Mouse (Mus musculus): Measurements from ENCODE around the gene Slc35c2.

The Slc35c2 gene

DNA sequence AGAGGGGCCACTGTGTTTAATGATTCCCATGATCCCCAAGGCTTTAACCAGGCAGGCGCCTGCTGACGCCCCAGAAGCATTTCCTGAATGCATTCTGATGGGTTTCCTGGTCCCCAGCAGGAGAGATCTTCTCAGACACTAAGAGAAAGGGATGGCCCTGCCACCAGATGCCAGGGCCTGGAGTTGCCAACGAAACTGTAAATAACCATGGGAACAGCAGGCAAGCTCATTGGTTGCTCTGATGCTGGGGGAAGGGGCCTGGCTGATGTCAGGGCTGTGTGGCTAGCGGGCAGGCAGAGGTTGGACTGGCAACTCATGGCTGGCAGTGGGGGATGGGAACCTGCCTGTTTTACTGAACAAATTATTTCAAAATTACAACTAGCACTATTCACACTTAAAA lies 14.1 kb downstream of the Slc35c2 start:
- no peak for DNase-seq

GRCm38 (mm10) chr2:165271326-165271725 lies 16.3 kb downstream of the Slc35c2 start:
- no peak for DNase-seq

DNA sequence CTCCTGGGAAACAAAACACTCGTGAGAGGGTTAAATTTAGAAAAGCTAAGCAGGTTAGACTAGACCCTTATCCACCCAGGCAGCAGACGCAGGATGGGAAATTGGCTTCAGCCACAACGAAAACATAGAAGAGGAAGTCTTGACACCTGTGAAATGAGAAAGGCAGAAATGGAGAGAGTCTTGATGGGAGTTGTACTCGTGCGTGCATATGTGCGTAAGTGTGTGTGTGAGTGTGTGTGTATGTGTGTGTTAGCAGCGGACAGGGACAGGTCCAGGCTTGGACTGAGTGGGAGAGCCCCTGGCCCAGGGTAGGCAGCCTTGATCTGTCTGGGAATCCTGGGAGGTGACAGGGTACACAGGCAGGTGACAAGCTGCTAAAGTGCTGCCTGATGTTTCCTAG lies 16.8 kb downstream of the Slc35c2 start:
- no peak for DNase-seq

DNA sequence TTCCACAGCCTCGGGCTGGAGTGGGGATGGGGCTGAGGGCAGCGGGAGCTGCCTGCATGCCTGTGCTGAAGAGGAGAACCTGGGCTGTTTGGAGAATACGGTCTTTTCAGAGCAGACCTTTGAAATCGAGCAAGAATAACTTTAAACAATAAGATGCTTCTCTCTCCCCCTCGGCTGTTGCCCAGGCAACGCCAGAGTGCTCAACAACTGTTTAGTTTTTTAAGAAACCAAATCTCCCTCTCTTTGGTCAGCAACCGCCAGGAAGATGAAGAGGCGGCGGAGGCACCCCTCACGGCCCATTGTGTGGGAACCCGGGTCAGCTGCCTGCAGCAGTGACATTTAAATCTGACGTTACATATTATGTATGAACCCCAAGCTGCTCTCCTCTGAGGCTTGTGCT lies 20.9 kb downstream of the Slc35c2 start:
- no peak for DNase-seq

- DNase-seq: no peak
Observed at GRCm38 (mm10) chr2:165263861-165264260, 23.8 kb downstream of the Slc35c2 start.

DNA sequence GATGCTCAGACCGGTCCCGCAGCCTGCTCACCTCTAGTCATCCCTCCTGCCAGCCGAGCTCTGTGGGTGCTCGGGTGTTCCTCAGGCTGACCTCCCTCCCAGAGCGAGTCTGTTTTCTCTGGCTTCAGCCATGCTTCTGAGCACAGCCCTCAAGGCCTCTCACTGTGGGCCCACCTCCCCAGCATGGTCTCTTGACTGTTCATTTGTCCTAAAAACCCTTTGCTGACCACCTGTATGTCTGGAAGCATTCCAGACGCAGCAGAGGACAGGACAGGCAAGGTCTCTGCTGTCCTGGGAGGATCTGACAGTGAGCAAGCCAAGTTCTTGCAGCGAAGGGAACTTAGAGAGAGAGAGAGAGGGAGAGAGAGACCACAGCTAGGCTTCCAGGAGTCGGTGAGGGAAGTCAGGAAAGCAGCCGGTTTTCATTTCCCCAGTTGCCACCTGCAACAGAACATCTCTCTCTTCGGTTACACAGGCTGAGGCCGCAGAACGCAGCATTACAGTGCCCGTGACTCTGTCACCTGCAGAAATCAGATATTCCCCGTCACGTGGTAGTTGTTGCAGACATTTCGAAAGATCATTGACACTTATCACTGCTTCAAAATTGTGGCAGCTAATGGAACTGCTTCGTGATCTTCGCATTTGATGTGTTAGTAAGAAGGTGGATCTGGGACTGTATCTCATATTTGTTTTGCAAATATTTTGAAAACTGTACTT lies 25.2 kb downstream of the Slc35c2 start:
- DNase-seq: no peak

GRCm38 (mm10) chr2:165259859-165260258 lies 27.8 kb downstream of the Slc35c2 start:
- DNase-seq: no peak

- no peak for DNase-seq
Observed at GRCm38 (mm10) chr2:165258321-165258720, 29.3 kb downstream of the Slc35c2 start.

GRCm38 (mm10) chr2:165257151-165257834 lies 30.4 kb downstream of the Slc35c2 start:
- DNase-seq: peak; percentile 42

GRCm38 (mm10) chr2:165256213-165256612 lies 31.5 kb downstream of the Slc35c2 start:
- no peak for DNase-seq

DNA sequence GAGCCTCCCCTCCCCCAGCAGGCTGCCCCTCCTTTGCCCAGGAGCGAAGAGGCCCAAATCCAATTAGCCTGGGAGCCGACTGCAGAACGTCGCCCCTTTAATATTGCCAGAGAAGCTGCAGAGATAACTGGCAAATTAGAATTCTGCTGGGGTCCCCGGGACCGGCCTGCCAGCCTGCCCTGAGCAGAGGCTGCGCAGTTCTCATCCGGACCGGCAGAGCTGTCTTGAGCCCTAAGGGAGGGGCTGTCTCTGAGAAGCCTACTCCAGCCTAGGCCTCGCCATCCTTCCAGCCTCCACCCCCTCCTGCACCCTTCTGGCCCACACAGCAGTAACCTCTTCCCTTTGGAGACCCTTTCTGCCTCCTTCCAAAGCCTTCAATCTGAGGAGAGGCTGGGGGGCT lies 33.8 kb downstream of the Slc35c2 start:
- no peak for DNase-seq

DNA sequence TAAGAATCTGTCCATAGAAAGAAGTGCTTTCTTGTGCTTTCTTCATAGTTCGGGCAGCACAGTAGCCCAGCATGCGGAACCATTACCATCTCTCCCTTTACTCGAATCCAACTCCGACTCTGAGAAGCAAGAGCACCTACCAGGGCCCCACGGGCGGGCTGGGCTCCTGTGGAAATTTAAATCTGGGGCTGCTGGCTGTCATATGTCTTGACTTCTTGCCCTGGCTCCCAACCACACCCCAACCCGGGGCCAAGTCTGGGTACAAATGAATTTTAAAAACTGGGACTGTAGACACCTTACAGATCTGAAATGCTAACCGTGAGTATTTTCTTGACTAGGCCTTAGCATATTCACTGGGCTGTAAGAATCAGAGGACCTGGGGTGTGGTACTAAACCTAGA lies 34.4 kb downstream of the Slc35c2 start:
- no peak for DNase-seq

- no peak for DNase-seq
Observed at GRCm38 (mm10) chr2:165252801-165253200, 34.9 kb downstream of the Slc35c2 start.

- peak; percentile 63 for DNase-seq
Observed at GRCm38 (mm10) chr2:165252381-165252780, 35.3 kb downstream of the Slc35c2 start.

- DNase-seq: no peak
Observed at GRCm38 (mm10) chr2:165250903-165251302, 36.8 kb downstream of the Slc35c2 start.

- DNase-seq: no peak
Observed at GRCm38 (mm10) chr2:165248967-165249366, 38.7 kb downstream of the Slc35c2 start.

DNA sequence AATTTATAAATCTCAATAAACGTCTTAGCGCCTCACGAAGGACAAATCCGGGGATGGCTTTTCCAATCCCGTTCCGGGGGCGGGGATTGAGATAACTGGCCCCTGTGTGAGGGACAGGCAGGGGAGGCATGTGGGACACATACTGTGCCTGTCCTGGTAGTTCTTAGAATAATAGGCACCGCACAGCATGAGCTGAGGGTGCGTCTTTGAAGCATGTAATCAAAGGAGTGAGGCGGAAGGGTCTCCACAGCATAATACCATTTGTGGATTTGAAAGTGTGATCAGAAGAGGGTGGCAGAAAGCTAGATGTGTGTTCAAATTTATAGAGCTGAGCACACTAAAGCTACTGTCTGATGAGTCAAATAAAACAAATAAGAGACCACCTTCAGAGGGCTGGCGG lies 41.3 kb downstream of the Slc35c2 start:
- DNase-seq: no peak

DNA sequence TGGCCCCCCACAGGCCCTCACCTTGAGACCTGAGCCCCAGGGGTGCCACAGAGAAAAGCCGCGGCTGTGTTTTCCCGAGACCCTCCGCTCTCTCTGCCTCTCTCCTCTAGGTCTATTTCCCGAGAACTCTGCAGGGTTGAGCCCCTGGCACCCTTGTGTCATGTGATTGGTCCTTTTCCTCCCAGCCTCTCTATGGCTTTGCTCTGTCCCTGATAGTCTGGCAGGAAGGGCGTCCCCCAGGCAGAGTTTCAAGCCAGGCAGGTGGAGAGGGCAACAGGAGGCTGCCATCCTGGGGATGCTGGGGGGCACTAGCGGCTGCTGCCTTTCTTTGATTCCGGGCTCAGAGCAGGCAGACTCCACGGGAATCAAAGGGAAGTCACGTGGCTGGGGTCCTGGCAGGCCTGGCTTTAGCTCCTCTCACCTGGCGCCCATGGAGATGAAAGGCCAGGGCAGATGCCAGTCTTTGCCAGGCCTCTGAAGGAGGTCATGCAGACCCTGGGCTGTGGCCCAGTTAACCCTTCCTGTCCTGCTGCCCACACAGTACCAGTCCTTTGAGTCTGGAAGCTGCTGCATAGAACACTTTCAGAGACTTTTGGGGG lies 44.4 kb downstream of the Slc35c2 start:
- DNase-seq: no peak

DNA sequence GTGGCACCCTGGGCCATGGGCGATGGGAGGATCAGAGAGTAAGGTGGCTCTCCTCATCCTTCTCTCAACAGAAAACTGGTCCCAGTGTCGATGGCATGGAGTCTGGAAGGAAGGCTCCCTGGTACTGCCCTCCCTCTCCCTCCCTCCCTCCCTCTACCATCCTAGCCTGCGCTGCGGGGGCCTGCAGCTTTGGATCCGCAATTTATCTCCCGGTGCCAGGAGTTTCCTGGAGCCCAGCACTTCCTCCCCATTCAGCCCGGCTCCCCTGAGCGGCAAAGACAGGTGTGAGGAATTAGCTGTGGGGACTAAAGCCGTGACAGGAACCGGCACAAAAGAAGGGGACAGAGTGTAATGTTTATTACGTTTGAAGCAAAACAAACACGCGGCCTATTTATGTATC lies 45.1 kb downstream of the Slc35c2 start:
- no peak for DNase-seq

DNA sequence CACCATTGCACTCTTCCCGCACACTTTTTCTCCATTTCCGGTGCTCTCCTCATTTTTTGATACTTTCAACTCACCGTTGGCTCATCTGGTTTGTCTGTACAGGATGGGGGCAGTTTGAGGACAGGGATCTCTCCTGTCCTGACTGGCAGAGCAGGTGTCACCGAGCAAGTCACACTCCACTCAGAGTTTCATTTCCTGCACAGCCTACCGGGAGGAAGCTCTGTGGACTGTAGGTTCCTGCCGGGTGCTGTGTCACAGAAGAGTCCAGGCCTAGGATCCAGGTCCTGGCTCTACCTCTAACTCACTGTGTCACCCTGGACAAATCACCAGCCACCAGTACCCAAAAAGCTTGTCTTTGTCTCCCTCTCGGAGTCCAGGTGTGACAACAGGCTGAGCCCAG lies 45.9 kb downstream of the Slc35c2 start:
- DNase-seq: no peak

- no peak for DNase-seq
Observed at GRCm38 (mm10) chr2:165240371-165240770, 47.3 kb downstream of the Slc35c2 start.

DNA sequence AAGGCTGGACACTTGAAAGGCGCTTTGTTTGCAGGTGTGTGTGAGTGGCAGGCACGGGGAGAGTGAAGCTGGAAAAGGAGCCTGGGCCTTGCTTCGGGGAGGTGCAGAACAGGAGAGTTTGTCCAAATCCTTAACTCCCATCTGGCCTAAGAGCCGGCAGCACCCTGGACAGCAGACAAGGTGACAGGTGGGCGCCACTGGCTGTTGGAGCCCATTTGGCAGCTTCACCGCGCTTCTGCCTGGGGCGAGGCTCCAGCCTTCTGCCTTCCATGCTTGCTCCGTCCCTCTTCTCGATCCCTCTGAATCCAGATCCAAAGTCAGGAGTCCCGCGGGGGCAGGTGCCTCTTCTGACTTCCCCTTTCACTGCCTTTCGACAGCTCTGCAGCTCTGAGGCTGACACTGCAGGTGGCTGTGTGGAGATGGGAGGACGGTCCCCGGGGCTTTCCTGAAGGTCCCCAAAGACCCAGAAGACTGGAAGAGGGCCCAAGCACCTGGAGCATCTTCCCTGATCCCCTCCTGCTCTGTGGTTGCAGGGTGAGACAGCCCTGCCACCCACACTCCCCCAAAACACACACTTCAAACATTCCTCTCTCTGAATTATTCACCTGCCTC lies 48.0 kb downstream of the Slc35c2 start:
- DNase-seq: peak; percentile 62

- DNase-seq: no peak
Observed at GRCm38 (mm10) chr2:165238416-165239145, 49.1 kb downstream of the Slc35c2 start.
